Mouse (Mus musculus) erythroblast, embryonic 14.5 days (primary cell): ENCODE results near the gene Sirt5.

Experiments used
- GATA1 ChIP-seq: IDR thresholded peaks from 2 replicates; pipeline ENCODE4 v1.6.1; 2012; ENCODE audit warnings: low read length, inconsistent platforms, mixed read lengths
- TAL1 ChIP-seq: IDR thresholded peaks from 3 replicates; pipeline ENCODE4 v1.6.1; 2012; ENCODE audit warnings: low read length, inconsistent platforms, mixed read lengths

DNA sequence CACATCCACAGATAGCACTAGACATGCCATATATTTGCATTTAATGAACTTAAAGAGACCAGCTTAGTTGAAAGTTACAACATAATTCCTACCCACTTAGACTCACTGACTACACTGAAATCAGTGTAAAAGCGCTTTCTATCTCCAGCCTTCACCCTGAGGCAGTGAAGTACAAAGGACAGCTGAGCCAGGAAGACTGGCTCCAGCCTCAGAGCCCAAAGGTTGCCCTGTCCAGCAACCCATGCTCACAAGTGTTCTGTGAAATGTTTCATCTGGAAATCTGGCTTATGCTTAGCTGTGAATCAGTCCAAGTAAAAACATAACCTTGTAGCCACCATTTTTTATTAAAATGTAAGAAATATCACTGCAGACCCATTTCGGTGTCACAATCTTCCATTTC is 48.3 kb downstream of the Sirt5 start:
- no peak for TF ChIP-seq GATA1
- no peak for TF ChIP-seq TAL1
